Mouse (Mus musculus) heart, embryonic 14.5 days (tissue): ENCODE measurements around the gene Hivep3. TPM values are rescaled to one million over a fixed set of nuclear protein-coding genes. Genes with fewer than 3 reads are reported as not detected.

Experiments
- ATAC-seq: fragments of 200-750 bp; cut with Nextera tagmentation; 2 replicates; pipeline ENCODE4 v1.8.0; 2017; ENCODE audit warnings: low read depth, moderate TSS enrichment; ENCODE audit not compliant: insufficient number of reproducible peaks, insufficient read depth, low FRiP score
- H3K27ac ChIP-seq, 2 experiments: fragments of 200-500 bp in 1 of 2; fragments of 300-500 bp in 1 of 2; sonication (generic) in 1 of 2; replicated peaks in 1 of 2; 2 replicates each; pipeline ENCODE4 v1.5.1; 2012 to 2014; ENCODE audit warnings: low read depth in 2 of 2, low read length in 2 of 2, control low read depth in 1 of 2, mild to moderate bottlenecking in 1 of 2, mixed read lengths in 1 of 2; ENCODE audit not compliant: control insufficient read depth in 1 of 2, insufficient read depth in 1 of 2
- H3K27me3 ChIP-seq: fragments of 300-500 bp; sonication (generic); 2 replicates; pipeline ENCODE4 v1.6.1; 2014; ENCODE audit warnings: mild to moderate bottlenecking, low read length, control low read depth; ENCODE audit not compliant: control insufficient read depth, insufficient read depth
- H3K36me3 ChIP-seq: fragments of 300-500 bp; sonication (generic); 2 replicates; pipeline ENCODE4 v1.6.1; 2014; ENCODE audit warnings: mild to moderate bottlenecking, control low read depth, low read length, mixed read lengths; ENCODE audit not compliant: control insufficient read depth, insufficient read depth
- H3K4me1 ChIP-seq, 2 experiments: fragments of 200-500 bp in 1 of 2; fragments of 300-500 bp in 1 of 2; sonication (generic) in 1 of 2; 2 replicates each; pipeline ENCODE4 v1.6.1; 2012 to 2014; ENCODE audit warnings: low read length in 2 of 2, control low read depth in 1 of 2, mixed read lengths in 1 of 2; ENCODE audit not compliant: control insufficient read depth in 2 of 2, insufficient read depth in 2 of 2
- H3K4me2 ChIP-seq: fragments of 300-500 bp; sonication (generic); 2 replicates; pipeline ENCODE4 v1.6.1; 2014; ENCODE audit warnings: mild to moderate bottlenecking, low read length
- H3K4me3 ChIP-seq, 2 experiments: fragments of 200-500 bp in 1 of 2; fragments of 300-500 bp in 1 of 2; sonication (generic) in 1 of 2; 2 replicates each; pipeline ENCODE4 v1.5.1; 2012 to 2014; ENCODE audit warnings: low read length in 2 of 2, mild to moderate bottlenecking in 2 of 2, control low read depth in 1 of 2, low read depth in 1 of 2, moderate library complexity in 1 of 2; ENCODE audit not compliant: control insufficient read depth in 1 of 2, insufficient read depth in 1 of 2
- H3K9ac ChIP-seq: fragments of 300-500 bp; sonication (generic); 2 replicates; pipeline ENCODE4 v1.6.1; 2014; ENCODE audit warnings: mild to moderate bottlenecking, low read length
- H3K9me3 ChIP-seq: fragments of 300-500 bp; sonication (generic); 2 replicates; pipeline ENCODE4 v1.6.1; 2016; ENCODE audit warnings: low read length, control low read depth; ENCODE audit not compliant: control insufficient read depth
- WGBS: fragments of 180-500 bp; shearing (Covaris S2); extraction: QIAGEN DNeasy Blood & Tissue Kit; methylation state at CpG from one replicate; pipeline ENCODE4 v1.1.7; 2014; 5-methylcytosine and 5-hydroxymethylcytosine counted together
- polyA plus RNA-seq: library from polyadenylated mRNA; unstranded; fragments of >200 nt; fragmentation: Nextera tagmentation; extraction: Ambion mirVana; gene quantifications from 2 replicates; pipeline ENCODE4 v1.2.1, GENCODE M21; 2014

Hivep3 gene
- polyA plus RNA-seq, 1 experiment from 2014 or later: 6.8 TPM

- no peak for ATAC-seq
Observed at GRCm38 (mm10) chr4:119761459-119762121, 28.0 kb downstream of the Hivep3 start.

DNA sequence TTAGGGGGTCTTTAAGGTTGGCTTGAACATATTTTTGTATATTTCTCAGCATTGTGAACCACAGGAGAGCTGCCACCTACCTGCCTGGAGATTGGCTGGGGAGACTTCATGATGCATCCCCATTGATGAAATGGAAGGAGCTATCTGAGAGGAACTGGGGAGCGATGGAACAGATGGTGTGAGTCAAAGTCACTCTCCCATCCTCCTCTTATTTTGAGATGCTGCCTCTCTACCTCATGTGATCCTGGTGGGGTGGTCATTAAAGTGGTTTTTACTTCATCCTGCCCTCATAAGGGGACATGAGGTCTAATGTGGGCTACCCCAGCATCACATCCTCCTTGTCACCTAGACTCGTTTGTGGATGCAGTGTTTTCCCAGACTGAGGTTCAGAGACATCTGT lies 28.6 kb downstream of the Hivep3 start:
- Histone ChIP-seq H3K9ac (no peak overlapping the region), H3K27ac (no peak overlapping the region), H3K4me1 (no peaks in the 10 kb centered on the region), H3K27me3 (no peaks in the 10 kb centered on the region), H3K9me3 (no peaks in the 10 kb centered on the region), H3K4me2 (no peak overlapping the region), H3K36me3 (no peaks in the 10 kb centered on the region), H3K4me3 (no peak overlapping the region)
- ATAC-seq: no peak
- 63% methylated on average over 2 of the region's 2 CpGs for WGBS

More at GRCm38 (mm10) chr4:119761459-119762121, 28.0 kb downstream of the Hivep3 start:
- H3K9me3 ChIP-seq: no peaks in the 10 kb centered on the region
- 84% methylated on average over 9 of the region's 9 CpGs for WGBS
- H3K9ac ChIP-seq: no peak overlapping the region
- H3K27me3 ChIP-seq: no peaks in the 10 kb centered on the region
- no peak overlapping the region for H3K27ac ChIP-seq
- H3K4me2 ChIP-seq: no peak overlapping the region
- no peaks in the 10 kb centered on the region for H3K36me3 ChIP-seq
- no peaks in the 10 kb centered on the region for H3K4me1 ChIP-seq
- H3K4me3 ChIP-seq: no peak overlapping the region

- Histone ChIP-seq H3K27ac (no peak overlapping the region), H3K4me3 (no peak overlapping the region), H3K4me2 (no peak overlapping the region), H3K27me3 (no peaks in the 10 kb centered on the region), H3K9ac (no peak overlapping the region), H3K4me1 (no peaks in the 10 kb centered on the region), H3K36me3 (no peaks in the 10 kb centered on the region), H3K9me3 (no peaks in the 10 kb centered on the region)
- 76% methylated on average over 3 of the region's 3 CpGs for WGBS
- no peak for ATAC-seq
Observed at GRCm38 (mm10) chr4:119768046-119768445, 34.5 kb downstream of the Hivep3 start.

DNA sequence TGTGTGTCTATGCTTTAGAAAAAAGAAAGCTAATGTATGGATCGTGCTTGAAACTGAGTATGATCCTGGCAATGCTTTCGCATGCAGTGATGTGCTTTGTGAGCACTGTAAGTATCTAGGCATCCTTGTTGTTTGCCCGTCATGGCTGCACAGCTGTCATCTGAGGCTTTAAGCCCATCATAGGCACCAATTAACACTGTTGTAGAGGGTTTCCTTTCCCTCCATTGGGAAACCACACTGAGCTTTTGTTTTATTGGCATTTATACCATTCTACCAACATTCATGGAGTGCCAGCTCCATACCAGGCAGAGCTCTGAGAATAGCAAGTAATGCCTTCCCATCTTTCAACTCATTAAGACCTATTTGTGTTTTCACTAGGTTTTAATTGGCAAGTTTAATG lies 42.3 kb downstream of the Hivep3 start:
- Histone ChIP-seq H3K9ac (no peak overlapping the region), H3K36me3 (no peaks in the 10 kb centered on the region), H3K4me2 (no peak overlapping the region), H3K27ac (no peak overlapping the region), H3K27me3 (no peaks in the 10 kb centered on the region), H3K9me3 (no peaks in the 10 kb centered on the region), H3K4me1 (peaks cover 2 to 8% of the 10 kb centered on the region in 2 experiments; a peak in 2 of 4 replicates), H3K4me3 (no peak overlapping the region)
- ATAC-seq: no peak
- WGBS: 85% methylated on average over 3 of the region's 3 CpGs

- no peak overlapping the region for H3K9ac ChIP-seq
- H3K27ac ChIP-seq: no peak overlapping the region
- H3K4me1 ChIP-seq: peaks cover 2 to 8% of the 10 kb centered on the region in 2 experiments; a peak in 2 of 4 replicates
- no peaks in the 10 kb centered on the region for H3K36me3 ChIP-seq
- no peak overlapping the region for H3K4me2 ChIP-seq
- H3K9me3 ChIP-seq: no peaks in the 10 kb centered on the region
- ATAC-seq: no peak
- WGBS: 83% methylated on average over 3 of the region's 3 CpGs
- no peaks in the 10 kb centered on the region for H3K27me3 ChIP-seq
- no peak overlapping the region for H3K4me3 ChIP-seq
Observed at GRCm38 (mm10) chr4:119777146-119777545, 43.6 kb downstream of the Hivep3 start.

DNA sequence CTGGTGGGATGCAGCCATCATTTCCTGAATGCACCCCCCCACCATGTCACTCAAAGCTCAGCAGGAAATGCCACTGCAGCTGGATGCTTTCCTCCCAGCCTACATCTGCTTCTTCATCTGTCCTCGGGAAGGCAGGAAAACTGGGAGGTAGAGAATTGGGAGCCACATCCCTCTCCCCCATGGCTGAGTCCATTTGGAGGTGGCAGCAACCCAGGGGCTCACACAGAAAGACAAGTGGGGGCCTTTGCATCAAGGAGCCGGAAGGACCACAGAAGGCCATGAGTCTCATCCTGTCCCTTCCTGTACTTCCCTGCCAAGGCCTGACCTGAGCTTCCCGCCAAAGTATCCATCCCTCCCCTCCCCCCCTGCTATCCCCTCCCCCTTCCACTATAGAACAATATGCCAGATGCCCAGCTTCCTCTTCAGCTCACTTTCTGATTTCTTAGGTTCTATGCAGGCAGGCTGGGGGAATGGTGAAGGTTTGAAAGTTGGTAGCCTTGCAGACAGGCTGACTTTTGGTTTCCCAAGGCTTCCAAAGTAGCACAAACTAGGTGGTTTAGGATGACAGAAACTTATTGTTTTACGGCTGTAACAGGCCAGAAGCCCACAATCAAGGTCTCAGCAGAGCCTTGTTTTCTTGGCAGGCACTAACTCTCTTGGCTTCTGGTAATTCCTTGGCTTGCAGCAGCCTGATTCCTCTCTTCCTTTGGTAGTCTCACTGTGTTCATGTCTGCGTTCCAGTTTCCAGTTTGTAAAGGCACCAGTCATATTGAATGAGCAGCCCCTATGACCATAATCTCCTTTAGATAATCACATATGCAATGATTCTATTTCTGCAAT lies 46.2 kb downstream of the Hivep3 start:
- H3K27ac ChIP-seq: peak overlapping the region; percentile 29 to 52; a peak in 2 of 4 replicates
- WGBS: 46% methylated on average over 5 of the region's 5 CpGs
- no peak for ATAC-seq

DNA sequence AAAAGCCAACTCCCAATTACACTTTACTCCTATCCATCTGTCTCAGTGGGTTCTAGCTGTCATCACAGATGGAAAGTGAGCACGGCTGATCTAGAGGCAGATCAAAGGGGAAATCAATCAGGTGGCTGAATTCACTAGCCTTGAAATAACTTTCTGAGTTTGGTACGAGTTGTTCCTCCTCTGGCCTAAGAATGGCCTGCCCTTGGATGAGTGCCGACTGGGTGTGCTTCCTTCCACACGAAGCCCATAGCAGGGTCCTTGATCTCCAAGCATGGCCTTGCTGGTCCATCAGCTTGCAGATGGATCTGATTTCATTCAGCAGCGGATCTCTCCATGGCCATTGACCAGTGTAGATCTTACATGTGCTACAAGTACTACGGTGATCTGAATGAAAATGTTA lies 47.3 kb downstream of the Hivep3 start:
- Histone ChIP-seq H3K27ac (no peak overlapping the region), H3K4me3 (no peak overlapping the region), H3K4me1 (peaks cover 2 to 8% of the 10 kb centered on the region in 2 experiments; a peak in 2 of 4 replicates), H3K9ac (no peak overlapping the region), H3K9me3 (no peaks in the 10 kb centered on the region), H3K27me3 (no peaks in the 10 kb centered on the region), H3K36me3 (no peaks in the 10 kb centered on the region), H3K4me2 (no peak overlapping the region)
- ATAC-seq: no peak
- WGBS: 74% methylated on average over 6 of the region's 6 CpGs

More for the DNA sequence above, 46.2 kb downstream of the Hivep3 start:
- Histone ChIP-seq H3K36me3 (no peaks in the 10 kb centered on the region), H3K27me3 (no peaks in the 10 kb centered on the region), H3K4me3 (no peak overlapping the region), H3K4me2 (no peak overlapping the region), H3K4me1 (peaks cover 2 to 8% of the 10 kb centered on the region in 2 experiments; a peak in 2 of 4 replicates), H3K9ac (no peak overlapping the region), H3K9me3 (no peaks in the 10 kb centered on the region)
